Mouse (Mus musculus): Measurements from ENCODE around the gene Zfyve28.

Zfyve28 gene

DNA sequence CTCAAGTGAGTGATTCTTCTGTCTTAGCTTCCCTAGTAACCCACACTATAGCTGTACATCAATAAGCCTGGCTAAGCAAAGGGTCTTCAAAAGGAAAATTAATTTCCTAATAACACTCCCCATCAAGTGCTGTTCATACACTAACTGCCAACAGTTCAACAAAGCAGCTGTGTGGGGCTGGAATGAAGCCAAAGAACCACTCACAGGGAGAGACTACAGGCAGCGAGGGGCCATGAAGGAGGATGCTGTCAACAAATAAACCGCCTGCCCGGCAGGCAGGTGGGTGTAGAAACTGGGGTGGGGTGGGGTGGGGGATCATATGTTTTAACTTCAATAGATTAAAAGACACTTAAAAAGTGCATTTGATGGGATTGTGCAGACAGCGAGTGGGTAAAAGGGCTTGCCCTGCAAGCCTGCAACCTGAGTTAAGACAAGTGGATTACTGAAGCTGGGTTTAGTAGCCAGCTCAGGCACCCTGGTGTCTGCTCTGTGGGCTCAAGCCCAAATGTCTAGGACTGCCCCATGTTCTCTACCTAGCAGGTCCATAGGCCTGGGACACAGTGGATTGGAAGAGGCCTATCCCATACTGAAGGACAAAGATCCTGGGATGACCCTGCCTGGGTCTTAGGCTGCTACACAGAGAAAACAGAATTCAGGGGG, 35.8 kb downstream of the Zfyve28 start:
- no peak for DNase-seq (ENCODE audit: extremely low read depth, low read depth)

- DNase-seq (ENCODE audit: extremely low read depth, low read depth) = no peak
Observed at GRCm38 (mm10) chr5:34251794-34252193, 36.5 kb downstream of the Zfyve28 start.

DNA sequence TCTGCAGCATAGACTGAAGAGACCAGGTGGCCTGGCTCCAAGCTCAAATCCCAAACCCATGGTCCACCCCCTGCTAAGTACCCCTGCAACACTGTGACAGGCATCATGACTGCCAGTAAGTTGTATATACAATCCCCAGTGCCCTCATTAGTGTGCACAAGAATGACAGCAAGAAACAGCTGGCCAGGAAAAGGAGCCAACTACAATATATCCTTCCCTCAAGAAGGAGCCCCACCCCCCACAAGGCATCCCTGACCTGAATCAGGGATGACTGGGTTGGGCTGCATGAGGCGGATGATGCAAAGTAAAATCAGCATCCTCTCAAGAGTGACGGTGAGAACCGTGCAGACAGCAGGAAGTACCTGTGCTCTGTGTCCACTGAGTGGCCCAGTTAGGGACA, 38.2 kb downstream of the Zfyve28 start:
- no peak for DNase-seq (ENCODE audit: extremely low read depth, low read depth)

- DNase-seq (ENCODE audit: extremely low read depth, low read depth) = no peak
Observed at GRCm38 (mm10) chr5:34249132-34249531, 39.1 kb downstream of the Zfyve28 start.

GRCm38 (mm10) chr5:34246443-34246842, 41.8 kb downstream of the Zfyve28 start:
- no peak for DNase-seq (ENCODE audit: extremely low read depth, low read depth)

GRCm38 (mm10) chr5:34243062-34243461, 45.2 kb downstream of the Zfyve28 start:
- DNase-seq (ENCODE audit: extremely low read depth, low read depth) = no peak

- no peak for DNase-seq (ENCODE audit: extremely low read depth, low read depth)
Observed at GRCm38 (mm10) chr5:34242224-34242963, 45.9 kb downstream of the Zfyve28 start.

DNA sequence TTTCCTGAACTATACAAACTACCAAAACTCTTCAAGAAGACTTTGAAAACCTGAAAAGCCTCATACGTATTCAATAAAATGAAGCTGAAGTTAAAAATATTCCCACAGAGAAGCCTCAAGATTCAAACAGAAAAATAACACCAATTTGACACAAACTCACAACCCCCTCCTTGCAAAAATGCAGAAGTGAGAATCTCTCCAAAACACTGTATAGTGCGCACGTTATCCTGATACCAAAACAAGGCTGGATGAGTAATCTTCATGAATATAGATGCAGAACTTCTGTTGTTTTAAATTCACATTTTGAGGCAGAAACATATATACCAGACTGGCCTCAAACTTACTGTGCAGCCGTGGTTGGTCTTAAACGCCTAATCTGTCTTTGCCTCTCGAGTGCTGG, 49.8 kb downstream of the Zfyve28 start:
- no peak for DNase-seq (ENCODE audit: extremely low read depth, low read depth)

DNA sequence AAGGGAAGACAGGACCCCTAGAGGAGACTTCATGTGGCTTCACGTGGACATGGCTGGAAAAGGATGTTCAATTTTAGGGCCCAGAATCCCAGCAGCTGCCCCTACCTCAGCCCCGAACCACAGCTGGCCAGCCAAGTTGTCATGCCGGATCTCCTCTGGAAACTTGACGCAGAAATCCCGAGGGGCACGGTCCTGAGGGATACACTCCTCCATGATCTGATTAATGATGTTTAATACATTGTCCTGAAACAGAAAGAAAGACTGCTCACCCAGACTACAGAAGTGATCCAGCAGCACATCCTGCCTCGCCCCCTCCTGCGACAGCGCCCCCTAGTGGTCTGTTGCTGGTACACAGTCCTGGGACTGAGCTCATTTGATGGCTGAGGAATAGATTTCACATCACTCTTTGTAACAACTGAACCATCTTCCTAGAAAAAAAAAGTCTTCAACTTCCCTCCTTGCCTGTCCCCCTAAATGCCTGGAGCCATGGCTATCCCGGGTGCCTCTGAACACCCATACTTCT, 52.3 kb downstream of the Zfyve28 start:
- peak; percentile 37 for DNase-seq (ENCODE audit: extremely low read depth, low read depth)

GRCm38 (mm10) chr5:34235056-34235455, 53.2 kb downstream of the Zfyve28 start:
- no peak for DNase-seq (ENCODE audit: extremely low read depth, low read depth)

- DNase-seq (ENCODE audit: extremely low read depth, low read depth) = no peak
Observed at GRCm38 (mm10) chr5:34233221-34233515, 55.1 kb downstream of the Zfyve28 start.

DNA sequence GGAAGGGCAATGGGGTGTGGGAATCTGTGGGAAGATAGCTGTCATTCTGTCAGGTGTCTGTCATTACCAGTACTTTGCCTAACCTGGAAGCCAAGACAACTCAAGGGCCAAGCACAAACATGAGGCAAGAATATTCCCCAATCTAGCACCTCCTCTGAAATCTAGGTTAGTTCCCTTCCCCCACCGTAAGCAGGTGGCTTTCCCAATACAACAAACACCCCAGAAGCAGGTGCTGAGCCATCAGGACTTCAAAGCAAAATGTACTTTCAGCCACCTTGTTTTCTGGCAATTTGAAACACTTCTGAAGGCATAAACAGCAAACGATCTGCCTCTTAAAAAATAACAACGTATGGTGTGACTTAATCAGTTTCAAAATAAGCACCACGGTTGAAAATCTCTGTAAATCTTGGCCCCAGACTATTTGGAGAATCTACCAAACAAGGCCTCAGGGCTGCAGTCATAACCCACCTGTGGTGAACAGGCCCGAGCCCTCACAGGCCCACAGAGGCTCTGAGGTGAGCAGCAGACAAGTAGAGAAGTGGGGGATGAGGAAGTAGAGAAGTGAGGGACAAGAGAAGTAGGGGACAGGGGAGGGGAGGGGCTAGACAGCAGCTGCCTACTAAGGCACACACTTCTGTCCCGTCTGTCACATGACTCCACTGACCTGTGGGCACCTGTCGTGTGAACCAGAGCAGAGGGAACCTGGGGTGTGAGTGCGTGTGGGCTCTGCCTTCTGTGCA, 55.6 kb downstream of the Zfyve28 start:
- no peak for DNase-seq (ENCODE audit: extremely low read depth, low read depth)

GRCm38 (mm10) chr5:34231901-34232300, 56.3 kb downstream of the Zfyve28 start:
- no peak for DNase-seq (ENCODE audit: extremely low read depth, low read depth)

DNA sequence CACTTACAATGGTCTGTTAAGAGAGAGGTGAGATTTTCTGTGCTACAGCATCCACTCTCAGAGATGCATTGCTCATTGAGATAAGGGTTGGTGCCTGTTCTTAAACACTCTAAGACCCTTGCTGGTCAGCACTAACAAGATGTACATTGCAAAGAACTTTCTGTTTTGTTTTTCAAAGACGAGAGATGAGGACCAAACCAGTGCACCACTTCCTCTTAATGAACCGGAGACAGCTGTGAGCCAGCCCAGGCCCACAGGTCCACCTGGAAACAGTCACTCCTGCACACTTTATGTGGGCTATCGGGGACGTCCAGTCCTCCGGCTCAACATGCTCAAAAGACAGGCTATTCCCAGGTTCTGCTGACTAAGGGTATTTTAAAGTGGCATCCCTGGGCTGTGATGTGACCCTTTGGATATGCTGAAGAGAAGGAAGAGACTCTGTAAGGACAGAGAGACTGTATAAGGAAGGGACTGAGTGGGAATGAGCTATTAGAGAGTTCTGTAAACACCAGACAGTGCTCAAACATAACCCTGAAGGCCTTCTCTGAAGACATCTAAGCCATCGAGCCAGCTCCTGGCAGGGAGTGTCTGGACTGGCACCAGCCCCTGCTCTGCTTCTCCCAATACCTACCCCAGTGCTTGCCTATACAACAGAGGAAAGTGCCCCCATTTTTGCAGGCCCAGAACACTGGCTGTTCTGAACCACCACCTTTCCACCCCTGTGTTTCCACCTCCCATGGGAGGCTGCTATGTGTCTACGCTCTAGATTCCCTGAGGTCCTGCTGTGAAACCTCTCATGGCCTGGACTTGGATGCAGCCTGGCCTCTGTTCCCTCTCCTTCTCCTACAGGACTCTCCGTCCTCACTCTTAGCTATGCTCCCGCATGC, 57.4 kb downstream of the Zfyve28 start:
- DNase-seq (ENCODE audit: extremely low read depth, low read depth) = no peak

- no peak for DNase-seq (ENCODE audit: extremely low read depth, low read depth)
Observed at GRCm38 (mm10) chr5:34229503-34229902, 58.7 kb downstream of the Zfyve28 start.

- no peak for DNase-seq (ENCODE audit: extremely low read depth, low read depth)
Observed at GRCm38 (mm10) chr5:34225516-34225915, 62.7 kb downstream of the Zfyve28 start.

GRCm38 (mm10) chr5:34224515-34224914, 63.7 kb downstream of the Zfyve28 start:
- no peak for DNase-seq (ENCODE audit: extremely low read depth, low read depth)

DNA sequence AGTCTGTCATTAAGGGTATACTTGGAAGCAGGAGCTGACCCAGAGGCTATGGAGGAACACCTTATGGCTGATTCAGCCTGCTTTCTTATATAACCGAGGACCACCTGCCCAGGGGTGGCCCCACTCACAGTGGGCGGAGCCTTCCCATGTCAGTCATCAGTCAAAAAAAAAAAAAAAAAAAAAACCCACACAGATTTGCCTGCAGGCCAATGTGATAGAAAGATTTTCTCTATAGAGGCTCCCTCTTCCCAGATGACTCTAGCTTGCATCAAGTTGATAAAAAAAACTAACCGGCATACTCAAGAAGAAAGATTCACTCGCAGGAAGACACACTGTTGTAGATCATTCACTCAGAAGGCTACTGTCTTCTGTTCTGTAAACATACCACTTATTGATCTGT, 68.2 kb downstream of the Zfyve28 start:
- no peak for DNase-seq (ENCODE audit: extremely low read depth, low read depth)

- no peak for DNase-seq (ENCODE audit: extremely low read depth, low read depth)
Observed at GRCm38 (mm10) chr5:34218672-34219071, 69.6 kb downstream of the Zfyve28 start.

GRCm38 (mm10) chr5:34217756-34218155, 70.5 kb downstream of the Zfyve28 start:
- no peak for DNase-seq (ENCODE audit: extremely low read depth, low read depth)

DNA sequence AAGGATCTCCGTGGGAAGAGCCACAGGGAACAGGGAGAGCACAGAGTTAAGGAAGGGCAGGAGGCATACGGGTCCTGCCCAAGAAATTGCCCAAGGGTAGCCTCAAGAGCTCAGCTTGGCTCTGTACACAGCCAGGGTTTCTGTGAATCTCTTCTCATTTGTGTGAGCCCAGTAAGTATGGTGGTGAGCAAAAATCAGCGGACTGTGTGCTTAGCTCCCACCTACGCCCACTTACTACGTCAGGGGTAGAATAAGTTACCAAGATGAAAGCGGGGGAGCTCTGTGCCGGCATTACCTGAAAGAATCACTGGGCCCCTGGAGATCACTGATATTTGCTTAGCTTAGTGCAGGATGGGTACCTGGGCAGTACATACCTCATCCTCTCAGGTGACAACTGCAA, 72.2 kb downstream of the Zfyve28 start:
- DNase-seq (ENCODE audit: extremely low read depth, low read depth) = no peak

Measured in MEL-GATA-1-ER (cell line).